Mouse (Mus musculus) ES-E14 (cell line): ENCODE data around the gene Specc1l. TPM values are rescaled to one million over a fixed set of nuclear protein-coding genes. Genes with fewer than 3 reads are reported as not detected.

Experiments
- DNase-seq: peaks from one replicate; pipeline ENCODE4 v3.0.0-alpha.2; 2013; ENCODE audit warnings: low read depth, low spot score
- H3K27ac ChIP-seq: 2 replicates; pipeline ENCODE4 v1.5.1; 2012; ENCODE audit warnings: low read depth, mild to moderate bottlenecking, low read length, moderate library complexity, mixed read lengths; ENCODE audit not compliant: poor library complexity, insufficient read depth, severe bottlenecking
- H3K36me3 ChIP-seq: 2 replicates; pipeline ENCODE4 v1.6.1; 2012; ENCODE audit warnings: mild to moderate bottlenecking, low read length, moderate library complexity, mixed read lengths; ENCODE audit not compliant: control insufficient read depth, poor library complexity, insufficient read depth, severe bottlenecking
- H3K4me1 ChIP-seq, 2 experiments: fragments of 150-350 bp in 1 of 2; sonication (generic) in 1 of 2; 2 replicates each; pipeline ENCODE4 v1.6.1; 2012; ENCODE audit warnings: low read length in 2 of 2, mild to moderate bottlenecking in 1 of 2, mixed read lengths in 1 of 2; ENCODE audit not compliant: control insufficient read depth in 2 of 2, insufficient read depth in 2 of 2, poor library complexity in 1 of 2
- H3K4me3 ChIP-seq, 2 experiments: fragments of 150-350 bp in 1 of 2; sonication (generic) in 1 of 2; 2 replicates each; pipeline ENCODE4 v1.5.1; 2012; ENCODE audit warnings: low read length in 2 of 2, low read depth in 1 of 2, mild to moderate bottlenecking in 1 of 2, mixed read lengths in 1 of 2; ENCODE audit not compliant: insufficient read depth in 1 of 2, poor library complexity in 1 of 2, severe bottlenecking in 1 of 2
- H3K9ac ChIP-seq: 2 replicates; pipeline ENCODE4 v1.6.1; 2012; ENCODE audit warnings: low read depth, mild to moderate bottlenecking, low read length, mixed read lengths; ENCODE audit not compliant: poor library complexity, insufficient read depth, severe bottlenecking
- H3K9me3 ChIP-seq: fragments of 150-350 bp; sonication (generic); 2 replicates; pipeline ENCODE4 v1.6.1; 2012; ENCODE audit warnings: low read depth, mild to moderate bottlenecking, low read length; ENCODE audit not compliant: control insufficient read depth, insufficient read depth
- CHD2 ChIP-seq: IDR thresholded peaks from 2 replicates; pipeline ENCODE4 v1.6.1; 2014; ENCODE audit warnings: mild to moderate bottlenecking, low read depth, low read length, inconsistent platforms
- HCFC1 ChIP-seq: IDR thresholded peaks from 2 replicates; pipeline ENCODE4 v1.6.1; 2012; ENCODE audit warnings: low read length, inconsistent platforms, borderline replicate concordance; ENCODE audit not compliant: insufficient read depth
- MAFK ChIP-seq: IDR thresholded peaks from 2 replicates; pipeline ENCODE4 v1.6.1; 2014; ENCODE audit warnings: mild to moderate bottlenecking, low read depth, low read length, inconsistent platforms; ENCODE audit not compliant: insufficient read depth
- ZC3H11A ChIP-seq: IDR thresholded peaks from 2 replicates; pipeline ENCODE4 v1.6.1; 2012; ENCODE audit warnings: low read depth, mild to moderate bottlenecking, inconsistent platforms, low read length, borderline replicate concordance
- ZNF384 ChIP-seq: IDR thresholded peaks from 2 replicates; pipeline ENCODE4 v1.6.1; 2012; ENCODE audit warnings: low read depth, low read length, inconsistent platforms
- in situ Hi-C, 2 experiments: fragments of 600-800 bp; cut with MboI; formaldehyde crosslinking; loops; one replicate each; pipeline ENCODE4 v1.15.1; 2025; ENCODE audit warnings: low sequenced_read_pairs in 2 of 2, inconsistent platforms in 1 of 2; ENCODE audit not compliant: unreplicated experiment in 2 of 2
- total RNA-seq: library from RNA; depleted of rRNA; stranded (reverse); fragments of 300-350 nt; gene quantifications from 2 replicates; pipeline ENCODE4 v1.2.3, GENCODE M21; 2012

Specc1l gene
- total RNA-seq, 1 experiment: 23.5 TPM

DNA sequence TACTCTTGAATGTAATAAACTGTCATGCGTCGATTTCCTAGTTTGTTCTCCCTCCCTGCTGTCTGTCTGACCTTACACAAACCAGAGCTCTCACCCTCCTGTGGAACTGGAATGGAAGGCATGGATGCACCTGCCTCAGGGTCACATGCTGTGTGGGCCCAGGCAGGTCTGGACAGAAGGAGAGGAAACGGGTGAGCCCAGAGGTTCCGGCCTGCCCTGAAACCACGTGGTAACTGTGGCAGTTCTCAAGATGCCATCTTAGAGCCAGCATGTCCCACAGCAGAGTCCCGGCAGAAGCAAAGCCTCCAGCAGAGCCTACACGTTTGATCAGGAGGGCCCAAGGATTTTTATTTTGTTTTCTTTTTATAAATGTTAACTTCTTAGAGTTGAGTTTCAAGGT lies 100.5 kb downstream of the Specc1l start:
- H3K9me3 ChIP-seq: no peaks in the 10 kb centered on the region
- no peak for TF ChIP-seq MAFK
- no peak for TF ChIP-seq ZC3H11A
- no peak for TF ChIP-seq CHD2
- TF ChIP-seq HCFC1: no peak
- no peak for TF ChIP-seq ZNF384
- H3K4me1 ChIP-seq: peaks cover 0 to 3% of the 10 kb centered on the region in 2 experiments; a peak in 1 of 4 replicates
- peaks cover 19% of the 10 kb centered on the region for H3K36me3 ChIP-seq
- H3K4me3 ChIP-seq: no peak overlapping the region
- no peak overlapping the region for H3K27ac ChIP-seq
- no peak for DNase-seq
- H3K9ac ChIP-seq: no peak overlapping the region
- in situ Hi-C loops: no loop called here

GRCm38 (mm10) chr10:75314190-75314980 lies 102.5 kb downstream of the Specc1l start:
- Histone ChIP-seq H3K9ac (no peak overlapping the region), H3K27ac (no peak overlapping the region)
- DNase-seq: no peak

GRCm38 (mm10) chr10:75315756-75316155 lies 103.9 kb downstream of the Specc1l start:
- Histone ChIP-seq H3K27ac (no peak overlapping the region), H3K36me3 (no peaks in the 10 kb centered on the region), H3K9me3 (no peaks in the 10 kb centered on the region), H3K9ac (no peak overlapping the region), H3K4me3 (no peak overlapping the region), H3K4me1 (peaks cover 0 to 3% of the 10 kb centered on the region in 2 experiments; a peak in 1 of 4 replicates)
- DNase-seq: no peak
- in situ Hi-C loops: no loop called here
- TF ChIP-seq ZNF384 (no peak), HCFC1 (no peak), ZC3H11A (no peak), MAFK (no peak), CHD2 (no peak)

More at GRCm38 (mm10) chr10:75314190-75314980, 102.5 kb downstream of the Specc1l start:
- peaks cover 7% of the 10 kb centered on the region for H3K36me3 ChIP-seq
- TF ChIP-seq ZNF384 (no peak), ZC3H11A (no peak), MAFK (no peak), CHD2 (no peak), HCFC1 (no peak)
- H3K4me3 ChIP-seq: no peak overlapping the region
- in situ Hi-C loops: no loop called here
- peaks cover 0 to 3% of the 10 kb centered on the region in 2 experiments; a peak in 1 of 4 replicates for H3K4me1 ChIP-seq
- no peaks in the 10 kb centered on the region for H3K9me3 ChIP-seq

GRCm38 (mm10) chr10:75316472-75316871 lies 104.6 kb downstream of the Specc1l start:
- in situ Hi-C loops: no loop called here
- Histone ChIP-seq H3K27ac (no peak overlapping the region), H3K9ac (no peak overlapping the region), H3K36me3 (no peaks in the 10 kb centered on the region), H3K4me3 (peak overlapping the region; percentile 74 to 76; a peak in 3 of 4 replicates), H3K9me3 (no peaks in the 10 kb centered on the region), H3K4me1 (peaks cover 0 to 3% of the 10 kb centered on the region in 2 experiments; a peak in 1 of 4 replicates)
- TF ChIP-seq CHD2 (no peak), MAFK (no peak), ZNF384 (no peak), ZC3H11A (no peak), HCFC1 (no peak)
- no peak for DNase-seq
